Mouse (Mus musculus) left cerebral cortex, adult 2 months (tissue): Measurements from ENCODE around the gene Mettl16. TPM values are rescaled to one million over a fixed set of nuclear protein-coding genes. Genes with fewer than 3 reads are reported as not detected.
A peak's percentile ranks its signal among the peaks of the same experiment; 100 is the strongest.

Source experiments
- DNase-seq, 2 experiments: peaks; one replicate each; pipeline ENCODE4 v3.0.0; 2021 to 2022; ENCODE audit warnings: low spot score in 2 of 2, mixed read lengths in 1 of 2; ENCODE audit errors: extremely low spot score in 1 of 2
- H3K27ac ChIP-seq: fragments of 200-600 bp; 2 replicates; pipeline ENCODE4 v1.8.1; 2022
- H3K4me3 ChIP-seq: fragments of 200-600 bp; 2 replicates; pipeline ENCODE4 v1.8.1; 2022
- CTCF ChIP-seq: fragments of 200-600 bp; IDR thresholded peaks from 2 replicates; pipeline ENCODE4 v1.8.1; 2022; ENCODE audit warnings: antibody characterized with exemption, mild to moderate bottlenecking, moderate library complexity
- intact Hi-C: fragments of 180-260 bp; cut with DNase I; formaldehyde crosslinking; loops from one replicate; pipeline ENCODE4 v1.15.1; 2025
- total RNA-seq, 2 experiments: library from RNA; stranded (reverse); gene quantifications; 2 replicates each; pipeline ENCODE4 v1.2.3; 2021

The Mettl16 gene
- total RNA-seq, 2 experiments from 2014 or later, result 26.0 to 27.2 TPM

GRCm38 (mm10) chr11:74750662-74751351, 19.8 kb upstream of the Mettl16 start:
- peak overlapping the region; percentile 59; the same call in 1 of the 2 replicates for H3K27ac ChIP-seq
- no peak for DNase-seq
- intact Hi-C loops, result no loop called here
- H3K4me3 ChIP-seq, result no peak overlapping the region
- no peak for TF ChIP-seq CTCF

GRCm38 (mm10) chr11:74751352-74752066, 19.1 kb upstream of the Mettl16 start:
- no peak for DNase-seq
- Histone ChIP-seq H3K4me3 (no peak overlapping the region), H3K27ac (peak overlapping the region; percentile 59; the same call in 1 of the 2 replicates)
- no peak for TF ChIP-seq CTCF
- intact Hi-C loops, result no loop called here

- Histone ChIP-seq H3K27ac (no peak overlapping the region), H3K4me3 (no peak overlapping the region)
- intact Hi-C loops, result no loop called here
- no peak for DNase-seq
- TF ChIP-seq CTCF, result no peak
These were observed 14.0 kb upstream of the Mettl16 start for GRCm38 (mm10) chr11:74756631-74757030.

- Histone ChIP-seq H3K27ac (no peak overlapping the region), H3K4me3 (no peak overlapping the region)
- no peak for DNase-seq
- intact Hi-C loops, result no loop called here
- TF ChIP-seq CTCF, result no peak
These were observed 9.5 kb upstream of the Mettl16 start for GRCm38 (mm10) chr11:74761011-74761705.

- TF ChIP-seq CTCF, result no peak
- Histone ChIP-seq H3K27ac (no peak overlapping the region), H3K4me3 (no peak overlapping the region)
- DNase-seq, result no peak
- intact Hi-C loops, result no loop called here
These were observed 6.5 kb upstream of the Mettl16 start for GRCm38 (mm10) chr11:74763960-74764625.

DNA sequence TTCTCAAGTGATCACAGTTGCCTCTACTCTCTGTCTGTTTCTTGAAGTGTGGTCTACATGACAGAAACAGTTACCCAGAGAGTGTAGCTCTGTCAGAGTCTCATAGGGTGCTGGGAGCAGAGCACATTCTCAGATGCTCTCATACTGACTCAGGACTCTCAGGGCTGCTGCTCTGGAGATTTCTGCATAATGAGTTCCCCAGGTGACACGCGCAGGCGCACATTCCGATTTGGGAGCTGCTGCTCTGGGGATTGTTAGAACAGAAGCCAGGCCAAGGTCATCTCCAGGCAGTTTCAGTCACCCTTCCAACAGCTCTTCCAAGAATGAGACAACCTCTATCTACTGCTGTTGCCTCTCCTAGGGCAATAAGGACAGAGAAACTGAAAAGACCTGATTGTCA, 3.2 kb upstream of the Mettl16 start:
- intact Hi-C loops, result no loop called here
- no peak overlapping the region for H3K4me3 ChIP-seq
- DNase-seq, result no peak
- no peak overlapping the region for H3K27ac ChIP-seq
- no peak for TF ChIP-seq CTCF

DNA sequence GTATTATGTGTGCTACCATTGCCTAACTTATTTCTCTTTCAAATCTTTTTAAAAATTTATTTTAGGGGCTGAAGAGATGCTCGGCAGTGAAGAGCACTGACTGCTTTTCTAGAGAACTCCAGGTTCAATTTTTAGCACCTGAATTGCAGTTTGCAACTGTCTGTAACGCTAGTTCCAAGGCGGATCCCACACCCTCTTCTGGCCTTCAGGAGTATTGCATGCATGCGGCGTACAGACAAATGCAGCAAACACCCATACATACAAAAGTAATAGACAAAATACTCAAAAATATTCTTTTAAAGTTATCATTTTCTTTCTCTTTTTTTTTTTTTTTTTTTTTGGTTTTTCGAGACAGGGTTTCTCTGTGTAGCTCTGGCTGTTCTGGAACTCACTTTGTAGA, 2.6 kb upstream of the Mettl16 start:
- no peak overlapping the region for H3K27ac ChIP-seq
- intact Hi-C loops, result no loop called here
- DNase-seq, result no peak
- TF ChIP-seq CTCF, result peak; percentile 54
- no peak overlapping the region for H3K4me3 ChIP-seq

DNA sequence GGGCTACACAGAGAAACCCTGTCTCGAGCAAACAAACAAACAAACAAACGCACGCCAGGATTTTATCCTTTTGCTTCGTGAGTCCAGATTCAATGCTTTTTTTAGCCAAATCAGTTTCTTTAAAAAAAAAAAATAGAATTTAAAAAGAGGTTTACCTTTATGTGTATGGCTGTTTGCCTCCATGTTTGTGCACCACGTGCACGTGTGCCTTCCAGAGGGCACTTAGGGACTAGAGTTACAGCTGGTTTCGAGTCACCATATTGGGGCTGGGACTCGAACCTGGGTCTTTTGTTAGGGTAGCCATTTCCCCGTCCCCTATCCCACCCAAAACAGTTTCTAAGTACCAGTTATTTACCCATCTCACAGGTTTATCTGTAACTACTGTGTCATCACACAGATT, 593 bp upstream of the Mettl16 start:
- intact Hi-C loops, result loop anchor here (1.0 kb wide), 1 partner anchor 46 kb away; the partner anchor contains the start of gene Pafah1b1
- peak overlapping the region; percentile 69; the same call in 1 of the 2 replicates for H3K27ac ChIP-seq
- TF ChIP-seq CTCF, result no peak
- H3K4me3 ChIP-seq, result peak overlapping the region; percentile 72
- no peak for DNase-seq

DNA sequence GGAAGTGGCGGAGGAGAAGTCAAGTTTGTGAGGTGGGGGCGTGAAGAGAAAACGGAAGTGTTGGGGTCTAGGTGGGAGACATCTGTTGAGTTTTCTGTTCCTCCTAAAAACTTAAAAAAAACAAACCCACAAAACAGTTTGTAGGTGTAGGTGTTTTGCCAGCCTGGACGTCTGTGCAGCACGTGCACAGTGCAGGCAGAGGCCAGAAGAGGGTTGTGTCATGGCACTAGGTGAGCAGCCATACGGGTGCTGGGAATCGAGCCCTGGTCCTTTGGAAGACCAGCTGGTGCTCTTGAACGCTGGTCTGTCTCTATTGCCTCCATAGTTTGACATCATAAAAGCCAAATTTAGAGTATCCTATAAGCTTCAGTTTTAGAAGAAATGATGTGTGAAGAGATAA, 604 bp downstream of the Mettl16 start:
- TF ChIP-seq CTCF, result no peak
- intact Hi-C loops, result no loop called here
- no peak for DNase-seq
- Histone ChIP-seq H3K27ac (peak overlapping the region; percentile 91), H3K4me3 (peak overlapping the region; percentile 72)

GRCm38 (mm10) chr11:74771650-74772049, 1.0 kb downstream of the Mettl16 start:
- no peak overlapping the region for H3K27ac ChIP-seq
- peak overlapping the region; percentile 72 for H3K4me3 ChIP-seq
- TF ChIP-seq CTCF, result no peak
- no peak for DNase-seq
- intact Hi-C loops, result no loop called here

DNA sequence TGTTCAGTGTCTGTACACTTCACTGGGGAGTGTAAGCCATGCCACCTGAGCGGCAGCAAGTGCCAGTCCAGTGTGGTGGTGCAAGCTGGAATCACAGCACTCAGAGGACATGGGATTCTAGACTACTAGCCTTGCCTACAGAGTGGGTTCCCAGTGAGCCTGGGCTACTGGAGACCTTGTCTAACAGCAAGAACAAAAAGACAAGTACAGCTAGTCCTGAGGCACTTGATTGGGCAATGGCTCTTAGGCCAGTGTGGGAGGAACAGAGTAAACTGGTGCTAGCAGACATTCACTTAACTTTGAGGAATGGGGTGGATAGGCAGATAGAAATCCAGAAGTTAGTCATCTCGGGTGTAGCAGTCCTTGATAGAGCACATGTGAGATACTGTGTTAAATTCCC, 1.8 kb downstream of the Mettl16 start:
- no peak for TF ChIP-seq CTCF
- intact Hi-C loops, result no loop called here
- no peak overlapping the region for H3K4me3 ChIP-seq

DNA sequence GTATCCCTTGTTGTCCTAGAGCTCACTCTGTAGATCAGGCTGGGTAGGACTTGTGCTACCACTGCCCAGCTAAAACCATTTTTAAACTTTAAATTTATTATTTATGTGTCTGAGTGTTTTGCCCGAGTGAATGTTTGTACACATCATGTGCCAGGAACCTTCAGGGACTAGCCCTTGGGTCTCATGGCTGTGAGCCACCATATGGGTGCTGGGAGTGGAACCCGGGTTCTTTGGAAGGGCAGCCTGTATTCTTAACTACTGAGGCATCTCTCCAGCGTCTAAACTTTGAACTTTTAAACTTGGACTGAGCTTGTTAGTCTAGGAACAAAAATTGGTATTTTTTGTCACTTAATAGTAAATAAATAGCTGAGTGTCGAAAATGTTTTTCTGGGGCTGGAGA, 22.2 kb downstream of the Mettl16 start:
- Histone ChIP-seq H3K4me3 (no peak overlapping the region), H3K27ac (no peak overlapping the region)
- no peak for DNase-seq
- intact Hi-C loops, result no loop called here
- TF ChIP-seq CTCF, result no peak

More for the DNA sequence above, 1.8 kb downstream of the Mettl16 start:
- no peak for DNase-seq
- no peak overlapping the region for H3K27ac ChIP-seq
